ENCODE assay signal across 20 mouse cellular contexts in the genomic region with DNA sequence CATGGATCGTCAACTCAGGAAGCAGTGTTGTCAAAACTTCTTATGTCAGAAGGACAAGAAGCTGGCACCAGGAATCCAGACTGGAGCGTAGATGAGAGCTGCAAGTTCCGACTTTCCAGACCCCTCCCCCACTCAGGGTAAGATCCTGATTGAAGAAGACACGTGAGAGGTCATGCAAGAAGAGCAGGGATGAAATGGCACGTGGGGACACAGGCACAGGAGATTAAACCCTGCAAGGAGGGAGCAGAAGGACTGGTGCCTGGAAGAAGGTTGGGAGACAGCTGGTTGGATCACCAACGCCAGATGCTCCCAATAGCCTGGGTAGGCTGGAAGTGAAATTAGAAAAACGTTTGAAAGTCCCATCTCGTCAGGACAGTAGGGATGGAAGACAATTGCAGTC.
DNase-seq lines count a peak whose midpoint lies in the region; ATAC-seq lines count a peak whose summit lies in the region.
"Had no signal": no experiment of that assay in that cellular context is flagged by ENCODE, and none has a peak within 500 bp of the region (broad histone marks: within the 10 kb centered on the region; RNA-seq: fewer than 3 reads in every experiment).

No protein-coding gene starts in this region.

- no peak overlapping the region for H3K4me3 ChIP-seq in midbrain, embryonic 10.5 days
- no peak overlapping the region for H3K4me3 ChIP-seq in midbrain, embryonic 13.5 days (replicated peaks)
- H3K4me3 ChIP-seq: embryonic facial prominence, embryonic 12.5 days; forebrain, embryonic 15.5 days; heart, embryonic 12.5 days; hindbrain, embryonic 10.5 days had no signal

- no peaks in the 10 kb centered on the region for H3K36me3 ChIP-seq in midbrain, embryonic 10.5 days
- H3K36me3 ChIP-seq in midbrain, embryonic 13.5 days: no peaks in the 10 kb centered on the region
- H3K36me3 ChIP-seq: embryonic facial prominence, embryonic 12.5 days; forebrain, embryonic 15.5 days; heart, embryonic 12.5 days; hindbrain, embryonic 10.5 days had no signal

- no peaks in the 10 kb centered on the region for H3K9me3 ChIP-seq in midbrain, embryonic 10.5 days (replicated peaks)
- no peaks in the 10 kb centered on the region for H3K9me3 ChIP-seq in midbrain, embryonic 13.5 days
- H3K9me3 ChIP-seq: embryonic facial prominence, embryonic 12.5 days; forebrain, embryonic 15.5 days had no signal

- 67% methylated on average over 8 of the region's 8 CpGs for WGBS in midbrain, embryonic 10.5 days
- 61% methylated on average over 8 of the region's 8 CpGs for WGBS in midbrain, embryonic 13.5 days

- no peak overlapping the region for H3K9ac ChIP-seq in midbrain, embryonic 13.5 days (replicated peaks)
- H3K9ac ChIP-seq: embryonic facial prominence, embryonic 12.5 days; forebrain, embryonic 15.5 days; heart, embryonic 12.5 days had no signal

- peaks cover 14% of the 10 kb centered on the region for H3K27me3 ChIP-seq in midbrain, embryonic 10.5 days (ENCODE audit: low read depth, poor library complexity, severe bottlenecking)
- 0 out of 2 replicates have a peak, but pooled peaks cover under 1% of the 10 kb centered on the region for H3K27me3 ChIP-seq in midbrain, embryonic 13.5 days
- H3K27me3 ChIP-seq: CH12.LX; embryonic facial prominence, embryonic 12.5 days; forebrain, embryonic 15.5 days; Patski had no signal

- H3K27ac ChIP-seq in midbrain, embryonic 10.5 days (replicated peaks): 0 out of 2 replicates have a peak overlapping the region, but pooled peaks have one; percentile 13
- H3K27ac ChIP-seq in midbrain, embryonic 13.5 days: no peak overlapping the region
- H3K27ac ChIP-seq: embryonic facial prominence, embryonic 12.5 days; forebrain, embryonic 15.5 days; hindbrain, embryonic 10.5 days had no signal

- no peak overlapping the region for H3K4me2 ChIP-seq in midbrain, embryonic 13.5 days (replicated peaks)
- H3K4me2 ChIP-seq: embryonic facial prominence, embryonic 12.5 days; forebrain, embryonic 15.5 days; heart, embryonic 12.5 days had no signal

- peaks cover 29% of the 10 kb centered on the region for H3K4me1 ChIP-seq in midbrain, embryonic 10.5 days
- H3K4me1 ChIP-seq in midbrain, embryonic 13.5 days (replicated peaks): peaks cover 21% of the 10 kb centered on the region

- DNase-seq in frontal cortex, postnatal 14 days (ENCODE audit: low spot score in 2 of 2): no peak
- no peak for DNase-seq in midbrain, embryonic 10.5 days (ENCODE audit: low spot score)
- peak; percentile 25 for DNase-seq in retina, adult 2 months (ENCODE audit: low read depth, low spot score)
- DNase-seq in adipocyte (ENCODE audit: low spot score): no peak
- DNase-seq: adrenal gland, adult 8-10 months; adrenal gland, postnatal 36 days; cerebellum, adult 11-12 months; cerebellum, postnatal 25 days; gastrocnemius, postnatal 14 days had no signal

- 0 out of 2 replicates have a peak, but pooled peaks have one; percentile 18 for ATAC-seq in frontal cortex, adult (ENCODE audit: low TSS enrichment)
- ATAC-seq in midbrain, embryonic 13.5 days: no peak
- no peak for ATAC-seq in inflammation-experienced regulatory T-cells, adult 6 months
- ATAC-seq: activated CD4-positive, CD25-positive, alpha-beta regulatory T cell, adult 4 months; forebrain, embryonic 15.5 days; intestine, embryonic 16.5 days; Patski had no signal
